Mouse (Mus musculus) hindbrain, embryonic 12.5 days (tissue): ENCODE measurements around the gene Ulk4. TPM values are rescaled to one million over a fixed set of nuclear protein-coding genes. Genes with fewer than 3 reads are reported as not detected.

ENCODE experiments used
- ATAC-seq: fragments of 200-750 bp; cut with Nextera tagmentation; 2 replicates; pipeline ENCODE4 v1.8.0; 2017; ENCODE audit warnings: moderate TSS enrichment; ENCODE audit not compliant: low FRiP score
- H3K27ac ChIP-seq: fragments of 300-500 bp; sonication (generic); 2 replicates; pipeline ENCODE4 v1.5.1; 2016; ENCODE audit warnings: mild to moderate bottlenecking
- H3K27me3 ChIP-seq: fragments of 300-500 bp; sonication (generic); 2 replicates; pipeline ENCODE4 v1.6.1; 2016; ENCODE audit warnings: mild to moderate bottlenecking
- H3K36me3 ChIP-seq: fragments of 300-500 bp; sonication (generic); 2 replicates; pipeline ENCODE4 v1.6.1; 2016; ENCODE audit warnings: mild to moderate bottlenecking
- H3K4me1 ChIP-seq: fragments of 300-500 bp; sonication (generic); 2 replicates; pipeline ENCODE4 v1.6.1; 2016
- H3K4me2 ChIP-seq: fragments of 300-500 bp; sonication (generic); replicated peaks from 2 replicates; pipeline ENCODE4 v1.6.1; 2016; ENCODE audit warnings: mild to moderate bottlenecking
- H3K4me3 ChIP-seq: fragments of 300-500 bp; sonication (generic); 2 replicates; pipeline ENCODE4 v1.5.1; 2016; ENCODE audit warnings: mild to moderate bottlenecking
- H3K9ac ChIP-seq: fragments of 300-500 bp; sonication (generic); 2 replicates; pipeline ENCODE4 v1.6.1; 2016; ENCODE audit warnings: mild to moderate bottlenecking, moderate library complexity
- H3K9me3 ChIP-seq: fragments of 300-500 bp; sonication (generic); replicated peaks from 2 replicates; pipeline ENCODE4 v1.6.1; 2016; ENCODE audit warnings: mild to moderate bottlenecking
- WGBS: fragments of 180-500 bp; shearing (Covaris S2); methylation state at CpG from one replicate; pipeline ENCODE4 v1.1.7; 2016; 5-methylcytosine and 5-hydroxymethylcytosine counted together
- polyA plus RNA-seq: library from polyadenylated mRNA; unstranded; fragments of >200 nt; fragmentation: Nextera tagmentation; extraction: Ambion mirVana; gene quantifications from 2 replicates; pipeline ENCODE4 v1.2.1, GENCODE M21; 2016

Ulk4 gene
- polyA plus RNA-seq, 1 experiment from 2014 or later, result 164 TPM

GRCm38 (mm10) chr9:120989806-120990700 lies 286.9 kb downstream of the Ulk4 start:
- H3K27ac ChIP-seq, result no peak overlapping the region
- H3K9me3 ChIP-seq, result no peaks in the 10 kb centered on the region
- H3K4me3 ChIP-seq, result no peak overlapping the region
- H3K4me2 ChIP-seq, result no peak overlapping the region
- H3K36me3 ChIP-seq, result no peaks in the 10 kb centered on the region
- no peak for ATAC-seq
- H3K27me3 ChIP-seq, result no peaks in the 10 kb centered on the region
- WGBS, result 51% methylated on average over 15 of the region's 15 CpGs
- peaks cover 44% of the 10 kb centered on the region for H3K4me1 ChIP-seq
- H3K9ac ChIP-seq, result no peak overlapping the region

GRCm38 (mm10) chr9:120988088-120988487 lies 288.9 kb downstream of the Ulk4 start:
- Histone ChIP-seq H3K9me3 (no peaks in the 10 kb centered on the region), H3K27ac (peak overlapping the region; percentile 25; the same call in 1 of the 2 replicates)

GRCm38 (mm10) chr9:120986994-120987393 lies 290.0 kb downstream of the Ulk4 start:
- H3K4me2 ChIP-seq, result no peak overlapping the region
- no peaks in the 10 kb centered on the region for H3K36me3 ChIP-seq
- WGBS, result 77% methylated on average over 4 of the region's 4 CpGs
- H3K27me3 ChIP-seq, result no peaks in the 10 kb centered on the region
- peaks cover 28% of the 10 kb centered on the region for H3K4me1 ChIP-seq
- no peak overlapping the region for H3K4me3 ChIP-seq
- no peaks in the 10 kb centered on the region for H3K9me3 ChIP-seq
- no peak overlapping the region for H3K9ac ChIP-seq
- no peak for ATAC-seq
- no peak overlapping the region for H3K27ac ChIP-seq

More at GRCm38 (mm10) chr9:120988088-120988487, 288.9 kb downstream of the Ulk4 start:
- ATAC-seq, result no peak
- no peak overlapping the region for H3K4me2 ChIP-seq
- no peaks in the 10 kb centered on the region for H3K27me3 ChIP-seq
- no peak overlapping the region for H3K4me3 ChIP-seq
- 40% methylated on average over 9 of the region's 9 CpGs for WGBS
- no peaks in the 10 kb centered on the region for H3K36me3 ChIP-seq
- no peak overlapping the region for H3K9ac ChIP-seq
- H3K4me1 ChIP-seq, result peaks cover 31% of the 10 kb centered on the region

- 85% methylated on average over 3 of the region's 3 CpGs for WGBS
Observed at GRCm38 (mm10) chr9:120986255-120986654, 290.7 kb downstream of the Ulk4 start.

GRCm38 (mm10) chr9:120985524-120985923 lies 291.5 kb downstream of the Ulk4 start:
- H3K36me3 ChIP-seq, result no peaks in the 10 kb centered on the region
- no peak for ATAC-seq
- no peak overlapping the region for H3K4me3 ChIP-seq
- H3K4me2 ChIP-seq, result no peak overlapping the region
- H3K27ac ChIP-seq, result no peak overlapping the region
- H3K27me3 ChIP-seq, result no peaks in the 10 kb centered on the region
- WGBS, result 91% methylated on average over 5 of the region's 5 CpGs
- H3K9ac ChIP-seq, result no peak overlapping the region
- H3K9me3 ChIP-seq, result no peaks in the 10 kb centered on the region
- peaks cover 27% of the 10 kb centered on the region for H3K4me1 ChIP-seq

More at GRCm38 (mm10) chr9:120986255-120986654, 290.7 kb downstream of the Ulk4 start:
- Histone ChIP-seq H3K27me3 (no peaks in the 10 kb centered on the region), H3K4me2 (no peak overlapping the region), H3K9ac (no peak overlapping the region), H3K4me3 (no peak overlapping the region), H3K4me1 (peaks cover 28% of the 10 kb centered on the region), H3K27ac (no peak overlapping the region), H3K36me3 (no peaks in the 10 kb centered on the region), H3K9me3 (no peaks in the 10 kb centered on the region)
- no peak for ATAC-seq

GRCm38 (mm10) chr9:120985009-120985408 lies 292.0 kb downstream of the Ulk4 start:
- no peak overlapping the region for H3K9ac ChIP-seq
- H3K27me3 ChIP-seq, result no peaks in the 10 kb centered on the region
- WGBS, result 93% methylated on average over 5 of the region's 5 CpGs
- H3K4me3 ChIP-seq, result no peak overlapping the region
- H3K9me3 ChIP-seq, result no peaks in the 10 kb centered on the region
- no peak for ATAC-seq
- H3K4me2 ChIP-seq, result no peak overlapping the region
- no peak overlapping the region for H3K27ac ChIP-seq
- no peaks in the 10 kb centered on the region for H3K36me3 ChIP-seq
- peaks cover 27% of the 10 kb centered on the region for H3K4me1 ChIP-seq

GRCm38 (mm10) chr9:120984509-120984908 lies 292.5 kb downstream of the Ulk4 start:
- no peak overlapping the region for H3K9ac ChIP-seq

GRCm38 (mm10) chr9:120983849-120984248 lies 293.1 kb downstream of the Ulk4 start:
- ATAC-seq, result no peak
- Histone ChIP-seq H3K4me2 (no peak overlapping the region), H3K27me3 (no peaks in the 10 kb centered on the region), H3K36me3 (no peaks in the 10 kb centered on the region), H3K9ac (no peak overlapping the region), H3K4me1 (peaks cover 23% of the 10 kb centered on the region), H3K27ac (no peak overlapping the region), H3K9me3 (no peaks in the 10 kb centered on the region), H3K4me3 (no peak overlapping the region)
- WGBS, result 96% methylated on average over 8 of the region's 8 CpGs

More at GRCm38 (mm10) chr9:120984509-120984908, 292.5 kb downstream of the Ulk4 start:
- Histone ChIP-seq H3K4me1 (peaks cover 24% of the 10 kb centered on the region), H3K36me3 (no peaks in the 10 kb centered on the region), H3K4me3 (no peak overlapping the region), H3K27ac (no peak overlapping the region), H3K4me2 (no peak overlapping the region), H3K9me3 (no peaks in the 10 kb centered on the region), H3K27me3 (no peaks in the 10 kb centered on the region)
- ATAC-seq, result no peak
- 74% methylated on average over 5 of the region's 5 CpGs for WGBS

GRCm38 (mm10) chr9:120981777-120982176 lies 295.2 kb downstream of the Ulk4 start:
- H3K27me3 ChIP-seq, result no peaks in the 10 kb centered on the region
- H3K36me3 ChIP-seq, result no peaks in the 10 kb centered on the region
- H3K4me2 ChIP-seq, result no peak overlapping the region
- no peak for ATAC-seq
- 85% methylated on average over 7 of the region's 7 CpGs for WGBS
- no peaks in the 10 kb centered on the region for H3K9me3 ChIP-seq
- no peak overlapping the region for H3K27ac ChIP-seq
- no peak overlapping the region for H3K4me3 ChIP-seq
- no peak overlapping the region for H3K9ac ChIP-seq
- H3K4me1 ChIP-seq, result peaks cover 10% of the 10 kb centered on the region; the same call in 1 of the 2 replicates

- H3K27ac ChIP-seq, result no peak overlapping the region
- 97% methylated on average over 4 of the region's 4 CpGs for WGBS
- H3K9ac ChIP-seq, result no peak overlapping the region
- no peak for ATAC-seq
- H3K36me3 ChIP-seq, result peaks cover 8% of the 10 kb centered on the region; the same call in 1 of the 2 replicates
- peaks cover 6% of the 10 kb centered on the region; the same call in 1 of the 2 replicates for H3K4me1 ChIP-seq
- H3K4me3 ChIP-seq, result no peak overlapping the region
- no peaks in the 10 kb centered on the region for H3K27me3 ChIP-seq
- H3K4me2 ChIP-seq, result no peak overlapping the region
- no peaks in the 10 kb centered on the region for H3K9me3 ChIP-seq
Observed at GRCm38 (mm10) chr9:120976856-120977255, 300.1 kb downstream of the Ulk4 start.

GRCm38 (mm10) chr9:120976158-120976557 lies 300.8 kb downstream of the Ulk4 start:
- Histone ChIP-seq H3K9me3 (no peaks in the 10 kb centered on the region), H3K4me3 (no peak overlapping the region), H3K27ac (no peak overlapping the region), H3K27me3 (no peaks in the 10 kb centered on the region), H3K36me3 (peaks cover 8% of the 10 kb centered on the region; the same call in 1 of the 2 replicates), H3K4me1 (peaks cover 6% of the 10 kb centered on the region; the same call in 1 of the 2 replicates), H3K9ac (no peak overlapping the region), H3K4me2 (no peak overlapping the region)
- 76% methylated on average over 5 of the region's 5 CpGs for WGBS
- ATAC-seq, result no peak

- H3K4me2 ChIP-seq, result no peak overlapping the region
- H3K4me3 ChIP-seq, result no peak overlapping the region
- no peaks in the 10 kb centered on the region for H3K27me3 ChIP-seq
- no peak overlapping the region for H3K27ac ChIP-seq
- peaks cover 14% of the 10 kb centered on the region for H3K36me3 ChIP-seq
- H3K9ac ChIP-seq, result no peak overlapping the region
- ATAC-seq, result no peak
- H3K4me1 ChIP-seq, result no peaks in the 10 kb centered on the region
- WGBS, result 88% methylated on average over 2 of the region's 2 CpGs
- H3K9me3 ChIP-seq, result no peaks in the 10 kb centered on the region
Observed at GRCm38 (mm10) chr9:120974209-120974608, 302.8 kb downstream of the Ulk4 start.
